Mouse (Mus musculus) megakaryocyte, adult 5-6 weeks (primary cell): Measurements from ENCODE around the gene Krtap4-13. TPM values are rescaled to one million over a fixed set of nuclear protein-coding genes. Genes with fewer than 3 reads are reported as not detected.
"Not testable (repeated sequence)": the region's sequence is repeated elsewhere in the genome, so short reads cannot be mapped to it uniquely, and the experiment has no call there.

Experiments
- ATAC-seq: 2 replicates; pipeline ENCODE4 v1.8.0; 2016; ENCODE audit warnings: mild to moderate bottlenecking, inconsistent platforms; ENCODE audit not compliant: poor library complexity, severe bottlenecking
- total RNA-seq, 2 experiments: library from RNA; stranded (forward) in 1 of 2; stranded (reverse) in 1 of 2; fragments of 153-499, 151-499 nt in 1 of 2; fragments of 221-1000, 200-1000 nt in 1 of 2; gene quantifications; 2 replicates each; pipeline versions ENCODE4 v1.2.3 to v1.2.4; 2015 to 2017

Krtap4-13 gene
- total RNA-seq (2015) (not detected in 2 replicates), total RNA-seq (2017) (not detected in 2 replicates)

- not testable (repeated sequence) for ATAC-seq
These were observed at the start of gene Krtap4-13 for GRCm38 (mm10) chr11:99809792-99810191. TSS of gene Krtap4-13 (minus strand) at chr11:99809892.

DNA sequence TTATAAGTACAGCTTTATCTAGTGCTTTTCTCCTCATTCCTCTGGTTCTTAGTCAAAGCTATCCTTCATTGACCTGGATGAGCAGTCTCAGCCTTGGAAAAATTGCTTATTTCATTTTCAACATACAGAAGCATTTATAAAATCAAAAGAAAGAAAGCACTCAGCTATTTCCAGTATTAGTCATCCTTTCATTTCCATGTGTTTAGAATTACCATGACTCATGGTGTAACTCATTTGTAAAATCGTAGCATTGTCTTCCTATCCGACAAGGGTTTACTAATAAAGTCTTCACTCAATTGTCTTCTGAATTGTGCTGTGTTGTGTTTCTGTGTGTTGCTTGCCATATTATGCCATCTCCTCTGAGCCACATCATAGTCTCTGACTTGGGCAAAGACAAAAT is 49.1 kb upstream of the Krtap4-13 start:
- no peak for ATAC-seq

- no peak for ATAC-seq
These were observed 47.9 kb upstream of the Krtap4-13 start, which contains the start of gene Gm11568 for GRCm38 (mm10) chr11:99857617-99858016. TSS of gene Gm11568 (plus strand) at chr11:99857917.

GRCm38 (mm10) chr11:99854121-99854520 is 44.4 kb upstream of the Krtap4-13 start:
- ATAC-seq = no peak

DNA sequence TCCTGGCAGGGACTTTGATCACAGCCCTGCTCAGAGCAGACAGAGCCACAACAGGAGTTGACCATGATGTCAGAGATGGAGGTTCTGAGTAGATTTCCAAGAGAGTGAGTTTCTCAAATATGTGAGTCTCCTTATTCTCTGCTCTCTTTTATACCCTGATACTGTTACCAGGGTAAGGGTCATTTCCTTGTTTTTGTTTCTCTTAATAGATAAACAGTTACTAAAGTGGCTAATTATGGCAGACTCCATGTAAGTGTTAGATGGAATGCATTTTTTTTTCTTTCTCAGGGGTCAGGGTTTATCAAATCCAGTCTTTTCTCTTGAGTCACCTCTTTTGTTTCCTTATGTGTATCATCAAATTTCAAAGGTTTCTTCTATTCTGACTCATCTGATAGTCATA is 41.8 kb upstream of the Krtap4-13 start, which contains the start of gene Krtap4-16:
Gene Krtap4-16 (minus strand): TSS at position 101 of the 400 bp plus-strand sequence.
- no peak for ATAC-seq

DNA sequence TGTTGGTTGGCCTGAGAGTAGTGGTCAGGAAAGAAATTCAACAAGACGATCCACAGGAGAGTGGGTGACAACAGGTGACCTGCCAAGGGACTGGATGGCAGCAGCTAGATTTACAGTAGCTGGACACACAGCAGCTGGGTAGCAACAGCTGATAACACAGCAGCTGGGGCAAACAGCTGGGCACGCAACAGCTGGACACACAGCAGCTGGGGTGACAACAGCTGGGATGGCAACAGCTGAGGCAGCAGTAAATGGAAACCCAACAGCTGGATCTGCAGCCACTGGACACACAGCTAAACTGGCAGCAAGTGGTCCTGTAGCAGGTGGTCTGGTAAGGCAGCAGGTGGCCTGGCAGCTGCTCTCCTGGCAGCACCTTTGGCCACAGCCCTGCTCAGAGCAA is 37.1 kb upstream of the Krtap4-13 start:
- no peak for ATAC-seq

DNA sequence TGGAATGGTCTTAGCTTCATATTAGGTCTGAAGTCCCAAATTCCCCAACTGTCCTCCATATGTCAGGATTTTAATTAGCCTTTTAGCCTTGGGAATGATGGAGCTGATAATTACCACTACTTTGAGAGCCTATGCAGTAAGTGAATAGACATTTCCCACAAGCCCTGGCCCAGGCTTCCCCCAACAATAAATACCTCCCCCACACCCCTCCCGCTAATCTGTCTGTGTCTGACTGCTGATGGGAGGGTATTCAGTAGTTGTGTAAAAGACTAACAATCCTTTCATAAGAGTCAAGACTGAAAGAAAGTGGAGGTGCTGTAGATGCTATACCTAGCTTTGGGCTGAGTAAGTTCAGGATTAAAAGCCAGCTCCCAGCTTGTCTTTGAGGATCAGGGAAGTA is 32.5 kb upstream of the Krtap4-13 start:
- no peak for ATAC-seq

- ATAC-seq = no peak
These were observed 28.3 kb upstream of the Krtap4-13 start, which contains the start of gene 2300003K06Rik for GRCm38 (mm10) chr11:99837966-99838365. TSS of gene 2300003K06Rik (minus strand) at chr11:99838066.

DNA sequence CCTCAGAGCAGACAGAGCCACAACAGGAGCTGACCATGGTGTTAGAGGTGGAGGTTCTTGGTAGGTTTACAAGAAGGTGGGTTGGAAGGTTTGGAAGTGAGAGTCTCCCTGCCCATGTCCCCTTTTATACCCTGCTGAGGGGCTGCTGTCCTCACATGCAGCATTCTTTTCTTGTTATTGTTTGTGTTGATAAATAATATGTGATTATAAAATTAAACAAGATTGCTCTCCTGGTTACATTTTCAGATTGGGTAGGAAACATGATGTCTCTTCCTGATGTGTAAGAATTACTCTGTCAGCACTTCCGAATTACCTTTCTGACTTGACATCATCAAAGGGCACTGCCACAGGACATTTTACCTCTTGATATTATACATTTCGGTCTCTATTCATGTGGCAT is 5.9 kb upstream of the Krtap4-13 start, which contains the start of gene Gm11564:
Gene Gm11564 (minus strand): TSS at position 101 of the 400 bp plus-strand sequence.
- ATAC-seq = not testable (repeated sequence)

DNA sequence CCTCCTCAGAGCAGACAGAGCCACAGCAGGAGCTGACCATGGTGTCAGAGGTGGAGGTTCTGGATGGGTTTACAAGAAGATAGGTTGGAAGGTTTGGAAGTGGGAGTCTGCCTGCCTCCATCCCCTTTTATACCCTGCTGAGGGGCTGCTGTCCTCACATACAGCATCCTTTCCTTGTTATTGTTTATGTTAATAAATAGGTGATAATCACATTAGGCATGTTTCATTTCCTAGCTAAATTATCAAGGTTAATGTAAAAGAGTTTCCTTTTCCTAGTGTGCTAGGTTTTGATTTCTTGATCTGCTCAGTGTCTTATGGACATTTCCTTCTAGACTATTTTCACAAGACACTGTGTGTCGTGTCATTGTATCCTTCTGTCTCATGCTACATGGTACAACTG is 5.3 kb downstream of the Krtap4-13 start, which contains the start of gene Gm11554:
Gene Gm11554 (minus strand): TSS at position 101 of the 400 bp plus-strand sequence.
- ATAC-seq = not testable (repeated sequence)

GRCm38 (mm10) chr11:99798832-99799231 is 10.9 kb downstream of the Krtap4-13 start, which contains the start of gene Gm11569:
TSS of gene Gm11569 (minus strand) at chr11:99798932.
- ATAC-seq = not testable (repeated sequence)

GRCm38 (mm10) chr11:99793367-99793766 is 16.3 kb downstream of the Krtap4-13 start, which contains the start of gene Gm11596:
TSS of gene Gm11596 (minus strand) at chr11:99793467.
- no peak for ATAC-seq

DNA sequence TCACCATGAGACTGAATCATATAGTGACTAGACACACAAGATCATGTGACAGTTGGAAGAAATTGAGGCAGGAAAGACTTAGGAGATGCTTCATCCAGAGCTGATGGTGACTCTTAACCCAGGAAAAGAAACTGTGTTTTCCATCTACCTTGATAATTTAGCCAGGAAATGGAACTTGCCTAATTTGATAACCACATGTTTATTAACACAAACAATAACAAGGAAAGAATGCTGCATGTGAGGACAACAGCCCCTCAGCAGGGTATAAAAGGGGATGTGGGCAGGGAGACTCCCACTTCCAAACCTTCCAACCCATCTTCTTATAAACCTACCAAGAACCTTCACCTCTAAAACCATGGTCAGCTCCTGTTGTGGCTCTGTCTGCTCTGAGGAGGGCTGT is 24.8 kb downstream of the Krtap4-13 start, which contains the start of gene Krtap4-9:
Gene Krtap4-9 (plus strand): TSS at position 301 of the 400 bp plus-strand sequence.
- ATAC-seq = not testable (repeated sequence)

- ATAC-seq = no peak
These were observed 29.1 kb downstream of the Krtap4-13 start, which contains the start of gene Krtap4-8 for GRCm38 (mm10) chr11:99780604-99781003. TSS of gene Krtap4-8 (minus strand) at chr11:99780704.

- ATAC-seq = no peak
These were observed 31.3 kb downstream of the Krtap4-13 start for GRCm38 (mm10) chr11:99778401-99778800.

DNA sequence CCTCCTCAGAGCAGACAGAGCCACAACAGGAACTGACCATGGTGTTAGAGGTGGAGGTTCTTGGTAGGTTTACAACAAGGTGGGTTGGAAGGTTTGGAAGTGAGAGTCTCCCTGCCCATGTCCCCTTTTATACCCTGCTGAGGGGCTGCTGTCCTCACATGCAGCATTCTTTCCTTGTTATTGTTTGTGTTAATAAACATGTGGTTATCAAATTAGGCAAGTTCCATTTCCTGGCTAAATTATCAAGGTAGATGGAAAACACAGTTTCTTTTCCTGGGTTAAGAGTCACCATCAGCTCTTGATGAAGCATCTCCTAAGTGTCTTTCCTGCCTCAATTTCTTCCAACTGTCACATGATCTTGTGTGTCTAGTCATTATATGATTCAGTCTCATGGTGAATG is 36.9 kb downstream of the Krtap4-13 start, which contains the start of gene Gm11595:
Gene Gm11595 (minus strand): TSS at position 101 of the 400 bp plus-strand sequence.
- not testable (repeated sequence) for ATAC-seq

DNA sequence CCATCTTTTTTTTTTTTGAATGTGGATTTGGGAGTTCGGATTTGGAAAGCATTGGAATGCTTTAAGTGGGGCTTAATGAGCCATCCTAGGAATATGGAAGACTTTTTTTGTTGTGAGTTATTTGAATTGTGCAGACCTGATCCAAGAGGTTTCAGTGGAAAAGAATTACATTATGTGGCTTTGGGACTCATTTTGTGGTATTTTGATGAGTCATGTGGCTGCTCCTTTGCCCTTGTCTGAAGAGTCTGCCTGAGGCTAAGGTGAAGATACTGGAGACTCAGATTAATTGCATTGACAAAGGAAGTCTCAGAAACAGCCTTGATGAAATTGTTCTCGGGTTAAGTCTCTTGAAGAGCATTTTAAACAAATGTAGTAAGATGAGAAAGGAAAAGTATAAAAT is 41.3 kb downstream of the Krtap4-13 start:
- no peak for ATAC-seq

Other genes starting within 250 kb of the Krtap4-13 start
Only the 30 nearest of the 41 such genes appear.
- gene Krtap2-4, start 195.0 kb downstream of the Krtap4-13 start, total RNA-seq (2015) = not detected in 2 replicates
- gene Krtap2-4, start 195.0 kb downstream of the Krtap4-13 start, total RNA-seq (2017) = not detected in 2 replicates
- gene Gm11562, start 189.5 kb downstream of the Krtap4-13 start, total RNA-seq (2015) = not detected in 2 replicates
- not detected in 2 replicates for gene Gm11562, start 189.5 kb downstream of the Krtap4-13 start, total RNA-seq (2017)
- not detected in 2 replicates for gene Krtap4-1, start 181.7 kb downstream of the Krtap4-13 start, total RNA-seq (2015)
- gene Krtap4-1, start 181.7 kb downstream of the Krtap4-13 start, total RNA-seq (2017) = not detected in 2 replicates
- not detected in 2 replicates for gene Krtap4-2, start 174.8 kb downstream of the Krtap4-13 start, total RNA-seq (2015)
- not detected in 2 replicates for gene Krtap4-2, start 174.8 kb downstream of the Krtap4-13 start, total RNA-seq (2017)
- not detected in 2 replicates for gene Krtap4-7, start 165.8 kb downstream of the Krtap4-13 start, total RNA-seq (2015)
- not detected in 2 replicates for gene Krtap4-7, start 165.8 kb downstream of the Krtap4-13 start, total RNA-seq (2017)
- not detected in 2 replicates for gene Gm11555, start 159.7 kb downstream of the Krtap4-13 start, total RNA-seq (2015)
- not detected in 2 replicates for gene Gm11555, start 159.7 kb downstream of the Krtap4-13 start, total RNA-seq (2017)
- not detected in 2 replicates for gene Gm11563, start 150.9 kb downstream of the Krtap4-13 start, total RNA-seq (2015)
- not detected in 2 replicates for gene Gm11563, start 150.9 kb downstream of the Krtap4-13 start, total RNA-seq (2017)
- not detected in 2 replicates for gene Krtap4-6, start 143.9 kb downstream of the Krtap4-13 start, total RNA-seq (2015)
- not detected in 2 replicates for gene Krtap4-6, start 143.9 kb downstream of the Krtap4-13 start, total RNA-seq (2017)
- gene Gm14190, start 119.2 kb downstream of the Krtap4-13 start, total RNA-seq (2015) = not detected in 2 replicates
- gene Gm14190, start 119.2 kb downstream of the Krtap4-13 start, total RNA-seq (2017) = not detected in 2 replicates
- not detected in 2 replicates for gene Gm14180, start 75.6 kb downstream of the Krtap4-13 start, total RNA-seq (2015)
- gene Gm14180, start 75.6 kb downstream of the Krtap4-13 start, total RNA-seq (2017) = not detected in 2 replicates
- not detected in 2 replicates for gene Gm11595, start 37.0 kb downstream of the Krtap4-13 start, total RNA-seq (2015)
- gene Gm11595, start 37.0 kb downstream of the Krtap4-13 start, total RNA-seq (2017) = not detected in 2 replicates
- gene Krtap4-8, start 29.2 kb downstream of the Krtap4-13 start, total RNA-seq (2015) = not detected in 2 replicates
- gene Krtap4-8, start 29.2 kb downstream of the Krtap4-13 start, total RNA-seq (2017) = not detected in 2 replicates
- gene Krtap4-9, start 24.7 kb downstream of the Krtap4-13 start, total RNA-seq (2015) = not detected in 2 replicates
- gene Krtap4-9, start 24.7 kb downstream of the Krtap4-13 start, total RNA-seq (2017) = not detected in 2 replicates
- gene Gm11596, start 16.4 kb downstream of the Krtap4-13 start, total RNA-seq (2015) = not detected in 2 replicates
- gene Gm11596, start 16.4 kb downstream of the Krtap4-13 start, total RNA-seq (2017) = not detected in 2 replicates
- gene Gm11569, start 11.0 kb downstream of the Krtap4-13 start, total RNA-seq (2015) = not detected in 2 replicates
- gene Gm11569, start 11.0 kb downstream of the Krtap4-13 start, total RNA-seq (2017) = not detected in 2 replicates
- gene Gm11554, start 5.4 kb downstream of the Krtap4-13 start, total RNA-seq (2015) = not detected in 2 replicates
- gene Gm11554, start 5.4 kb downstream of the Krtap4-13 start, total RNA-seq (2017) = not detected in 2 replicates
- gene Gm11564, start 5.8 kb upstream of the Krtap4-13 start, total RNA-seq (2015) = not detected in 2 replicates
- not detected in 2 replicates for gene Gm11564, start 5.8 kb upstream of the Krtap4-13 start, total RNA-seq (2017)
- gene 2300003K06Rik, start 28.2 kb upstream of the Krtap4-13 start, total RNA-seq (2015) = not detected in 2 replicates
- not detected in 2 replicates for gene 2300003K06Rik, start 28.2 kb upstream of the Krtap4-13 start, total RNA-seq (2017)
- gene Krtap4-16, start 41.7 kb upstream of the Krtap4-13 start, total RNA-seq (2015) = not detected in 2 replicates
- gene Krtap4-16, start 41.7 kb upstream of the Krtap4-13 start, total RNA-seq (2017) = not detected in 2 replicates
- not detected in 2 replicates for gene Gm11568, start 48.0 kb upstream of the Krtap4-13 start, total RNA-seq (2015)
- not detected in 2 replicates for gene Gm11568, start 48.0 kb upstream of the Krtap4-13 start, total RNA-seq (2017)
- gene Gm11559, start 54.6 kb upstream of the Krtap4-13 start, total RNA-seq (2015) = not detected in 2 replicates
- not detected in 2 replicates for gene Gm11559, start 54.6 kb upstream of the Krtap4-13 start, total RNA-seq (2017)
- gene Krtap9-1, start 63.5 kb upstream of the Krtap4-13 start, total RNA-seq (2015) = not detected in 2 replicates
- not detected in 2 replicates for gene Krtap9-1, start 63.5 kb upstream of the Krtap4-13 start, total RNA-seq (2017)
- gene Gm11567, start 69.3 kb upstream of the Krtap4-13 start, total RNA-seq (2015) = not detected in 2 replicates
- not detected in 2 replicates for gene Gm11567, start 69.3 kb upstream of the Krtap4-13 start, total RNA-seq (2017)
- not detected in 2 replicates for gene Krtap31-1, start 98.0 kb upstream of the Krtap4-13 start, total RNA-seq (2015)
- gene Krtap31-1, start 98.0 kb upstream of the Krtap4-13 start, total RNA-seq (2017) = not detected in 2 replicates
- gene Gm11565, start 104.9 kb upstream of the Krtap4-13 start, total RNA-seq (2015) = not detected in 2 replicates
- not detected in 2 replicates for gene Gm11565, start 104.9 kb upstream of the Krtap4-13 start, total RNA-seq (2017)
- gene Krtap31-2, start 126.4 kb upstream of the Krtap4-13 start, total RNA-seq (2015) = not detected in 2 replicates
- not detected in 2 replicates for gene Krtap31-2, start 126.4 kb upstream of the Krtap4-13 start, total RNA-seq (2017)
- gene Krtap9-5, start 138.6 kb upstream of the Krtap4-13 start, total RNA-seq (2015) = not detected in 2 replicates
- gene Krtap9-5, start 138.6 kb upstream of the Krtap4-13 start, total RNA-seq (2017) = not detected in 2 replicates
- not detected in 2 replicates for gene Krtap29-1, start 169.2 kb upstream of the Krtap4-13 start, total RNA-seq (2015)
- gene Krtap29-1, start 169.2 kb upstream of the Krtap4-13 start, total RNA-seq (2017) = not detected in 2 replicates
- not detected in 2 replicates for gene Krtap16-1, start 176.7 kb upstream of the Krtap4-13 start, total RNA-seq (2015)
- gene Krtap16-1, start 176.7 kb upstream of the Krtap4-13 start, total RNA-seq (2017) = not detected in 2 replicates
- gene Krtap17-1, start 184.1 kb upstream of the Krtap4-13 start, total RNA-seq (2015) = not detected in 2 replicates
- not detected in 2 replicates for gene Krtap17-1, start 184.1 kb upstream of the Krtap4-13 start, total RNA-seq (2017)